Mouse (Mus musculus): ENCODE measurements around the gene Plcg2. TPM values are rescaled to one million over a fixed set of nuclear protein-coding genes. Genes with fewer than 3 reads are reported as not detected.

Plcg2 gene
- polyA plus RNA-seq, 1 experiment from 2014 or later = 7.3 TPM

DNA sequence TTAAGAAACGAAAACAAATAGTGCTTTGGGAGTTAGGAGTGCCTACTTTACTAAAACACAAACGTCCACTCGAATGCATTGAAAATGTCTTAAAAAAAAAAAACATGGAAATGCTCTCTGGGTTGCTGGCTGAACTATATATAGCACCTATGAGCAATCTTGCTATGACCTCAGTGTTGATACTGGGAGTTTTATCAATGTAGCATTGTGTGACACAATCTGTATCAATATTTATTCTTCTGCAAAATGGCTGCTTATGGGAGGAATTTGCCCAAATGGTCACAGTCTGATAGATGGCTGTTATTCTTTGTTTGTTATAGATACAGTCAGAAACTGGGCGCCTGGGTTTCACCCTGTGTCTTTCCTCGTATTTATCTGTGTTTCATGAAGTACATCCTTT lies 147.4 kb downstream of the Plcg2 start:
- H3K4me3 ChIP-seq (replicated peaks) = no peak overlapping the region
- no peaks in the 10 kb centered on the region for H3K27me3 ChIP-seq
- 45% methylated on average over 5 of the region's 5 CpGs for WGBS (ENCODE audit: insufficient replicate concordance)
- ATAC-seq (ENCODE audit: low read depth) = no peak
- 0 out of 2 replicates have a peak, but pooled peaks cover 3% of the 10 kb centered on the region for H3K4me1 ChIP-seq (replicated peaks)
- H3K27ac ChIP-seq = no peak overlapping the region
- no peaks in the 10 kb centered on the region for H3K36me3 ChIP-seq
- no peak overlapping the region for H3K9ac ChIP-seq
- no peak overlapping the region for H3K4me2 ChIP-seq
- DNase-seq = no peak
- peaks cover 6% of the 10 kb centered on the region; the same call in 1 of the 2 replicates for H3K9me3 ChIP-seq (replicated peaks)

DNA sequence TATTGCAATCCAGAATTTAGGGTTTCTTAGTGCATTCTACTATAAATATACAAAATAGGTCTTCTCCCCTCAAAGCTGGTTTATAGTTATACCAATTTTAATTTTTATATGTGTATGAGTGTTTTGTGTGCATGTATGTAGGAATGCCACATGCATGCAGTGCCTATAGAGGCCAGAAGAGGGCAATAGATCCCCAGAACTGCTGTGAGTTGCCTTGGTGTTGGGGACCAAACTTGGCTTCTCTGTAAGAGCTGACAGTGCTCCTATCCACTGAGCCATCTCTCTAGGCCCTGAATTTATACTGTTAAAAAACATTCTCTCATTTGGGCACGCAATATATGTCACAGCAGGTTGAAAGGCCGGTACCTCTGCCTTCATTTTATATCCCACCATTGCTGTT lies 147.9 kb downstream of the Plcg2 start:
- H3K9ac ChIP-seq = no peak overlapping the region
- no peaks in the 10 kb centered on the region for H3K27me3 ChIP-seq
- no peak overlapping the region for H3K4me3 ChIP-seq (replicated peaks)
- no peaks in the 10 kb centered on the region for H3K36me3 ChIP-seq
- 0 out of 2 replicates have a peak, but pooled peaks cover 3% of the 10 kb centered on the region for H3K4me1 ChIP-seq (replicated peaks)
- H3K9me3 ChIP-seq (replicated peaks) = peaks cover 6% of the 10 kb centered on the region; the same call in 1 of the 2 replicates
- WGBS (ENCODE audit: insufficient replicate concordance) = 38% methylated on average over 2 of the region's 2 CpGs
- DNase-seq (peak; percentile 11), ATAC-seq (ENCODE audit: low read depth) (peak; percentile 36; the same call in 1 of the 2 replicates)
- no peak overlapping the region for H3K4me2 ChIP-seq
- no peak overlapping the region for H3K27ac ChIP-seq

DNA sequence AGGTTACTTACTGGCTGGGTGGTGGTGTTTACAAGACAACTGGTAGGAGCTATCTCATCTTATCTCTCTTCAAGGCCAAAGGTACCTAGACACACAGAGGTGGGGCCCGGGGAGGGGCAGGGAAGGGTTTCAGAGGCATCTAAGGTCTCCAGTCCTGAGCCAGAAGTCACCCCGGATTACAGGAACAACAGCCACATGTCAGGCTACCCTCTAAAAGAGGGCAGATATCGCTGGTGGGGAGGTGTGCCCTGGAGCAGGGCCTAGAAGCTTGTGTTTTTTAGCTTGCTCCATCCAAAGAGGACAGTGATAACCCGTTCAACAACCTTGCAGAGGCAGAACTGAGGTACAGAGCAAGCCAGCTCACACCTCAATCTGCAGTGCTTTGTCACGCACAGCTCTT lies 148.3 kb downstream of the Plcg2 start:
- 48% methylated on average over 5 of the region's 5 CpGs for WGBS (ENCODE audit: insufficient replicate concordance)
- Histone ChIP-seq H3K27me3 (no peaks in the 10 kb centered on the region), H3K4me2 (no peak overlapping the region), H3K9me3 (replicated peaks) (peaks cover 6% of the 10 kb centered on the region; the same call in 1 of the 2 replicates), H3K4me3 (replicated peaks) (no peak overlapping the region), H3K27ac (no peak overlapping the region), H3K36me3 (no peaks in the 10 kb centered on the region), H3K9ac (no peak overlapping the region), H3K4me1 (replicated peaks) (0 out of 2 replicates have a peak, but pooled peaks cover 3% of the 10 kb centered on the region)
- ATAC-seq (ENCODE audit: low read depth) = no peak
- DNase-seq = no peak

DNA sequence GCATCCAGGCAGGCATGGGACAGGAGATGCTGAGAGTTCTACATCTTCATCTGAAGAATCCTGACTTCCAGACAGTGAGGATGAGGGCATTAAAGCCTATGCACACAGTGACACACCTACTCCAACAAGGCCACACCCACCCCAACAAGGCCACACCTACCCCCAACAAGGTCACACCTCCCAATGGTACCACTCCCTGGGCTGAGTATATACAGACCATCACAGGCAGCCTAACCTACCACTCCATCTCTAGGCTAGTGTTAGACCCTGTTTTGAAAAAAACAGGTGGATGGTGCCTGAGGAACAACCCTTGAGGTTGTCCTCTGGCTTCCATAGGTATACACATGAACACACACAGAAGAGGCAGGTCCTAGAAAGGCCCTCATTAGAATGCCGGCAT lies 154.2 kb downstream of the Plcg2 start:
- no peaks in the 10 kb centered on the region for H3K27me3 ChIP-seq
- DNase-seq (no peak), ATAC-seq (ENCODE audit: low read depth) (no peak)
- no peak overlapping the region for H3K4me3 ChIP-seq (replicated peaks)
- no peak overlapping the region for H3K27ac ChIP-seq
- H3K4me2 ChIP-seq = no peak overlapping the region
- no peak overlapping the region for H3K9ac ChIP-seq
- peaks cover 6% of the 10 kb centered on the region; the same call in 1 of the 2 replicates for H3K9me3 ChIP-seq (replicated peaks)
- no peaks in the 10 kb centered on the region for H3K36me3 ChIP-seq
- H3K4me1 ChIP-seq (replicated peaks) = no peaks in the 10 kb centered on the region
- WGBS (ENCODE audit: insufficient replicate concordance) = 83% methylated on average over 1 of the region's 1 CpGs

DNA sequence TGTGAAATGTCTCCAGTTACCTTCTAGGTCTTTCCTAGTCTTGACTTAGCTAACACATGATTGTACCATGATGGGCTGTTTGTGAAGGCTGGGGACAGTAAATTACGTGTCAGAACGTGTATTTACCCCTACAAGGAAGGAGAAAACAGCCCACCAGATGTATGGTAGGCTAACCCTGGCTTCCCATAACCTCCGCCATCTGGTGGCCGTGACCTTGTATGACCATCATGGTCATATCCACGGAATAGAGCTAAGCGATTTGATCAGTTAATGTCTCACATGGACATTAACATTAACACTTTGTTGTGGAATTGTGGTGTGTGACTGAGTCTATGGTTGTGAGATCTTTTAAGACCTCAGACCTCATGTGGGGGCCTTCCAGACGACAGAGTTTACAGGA lies 160.9 kb downstream of the Plcg2 start:
- no peak for ATAC-seq (ENCODE audit: low read depth)
- DNase-seq = no peak
- no peak overlapping the region for H3K4me2 ChIP-seq

DNA sequence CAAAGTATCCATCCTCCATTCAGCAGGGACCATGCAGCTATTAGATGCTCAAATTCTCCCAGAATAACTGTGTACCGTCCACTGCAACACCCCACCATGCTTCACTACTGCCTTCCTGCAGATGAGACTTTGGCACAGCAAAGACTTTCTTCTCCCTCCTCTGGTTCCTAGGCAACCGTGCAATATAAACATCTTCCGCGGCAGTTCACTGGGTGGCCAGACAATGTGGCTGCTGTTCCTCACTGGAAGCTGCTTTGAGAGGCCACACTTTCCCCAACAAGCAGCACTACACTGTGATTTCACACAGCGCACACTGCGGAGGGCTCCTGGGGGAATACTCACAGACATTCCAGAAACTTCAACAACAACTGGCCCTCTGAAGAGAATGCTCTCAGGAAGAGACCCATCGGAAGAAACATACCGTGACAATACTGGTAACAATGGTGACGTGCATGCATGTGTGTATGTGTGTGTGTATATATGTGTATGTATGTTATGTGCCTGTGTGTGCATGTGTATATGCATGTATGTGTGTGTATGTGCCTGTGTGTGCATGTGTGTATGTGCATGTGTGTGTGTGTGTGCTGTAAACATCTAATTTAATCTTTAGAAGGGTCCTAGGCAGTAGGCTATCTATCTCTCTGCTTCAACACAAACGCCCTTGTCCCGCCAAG lies 162.4 kb downstream of the Plcg2 start:
- Histone ChIP-seq H3K4me2 (no peak overlapping the region), H3K9ac (no peak overlapping the region), H3K9me3 (replicated peaks) (no peaks in the 10 kb centered on the region), H3K36me3 (no peaks in the 10 kb centered on the region), H3K4me3 (replicated peaks) (no peak overlapping the region), H3K27ac (no peak overlapping the region), H3K4me1 (replicated peaks) (no peaks in the 10 kb centered on the region), H3K27me3 (no peaks in the 10 kb centered on the region)
- ATAC-seq (ENCODE audit: low read depth) (no peak), DNase-seq (no peak)
- 59% methylated on average over 11 of the region's 11 CpGs for WGBS (ENCODE audit: insufficient replicate concordance)

More for the DNA sequence above, 160.9 kb downstream of the Plcg2 start:
- WGBS (ENCODE audit: insufficient replicate concordance) = 51% methylated on average over 7 of the region's 7 CpGs
- H3K4me3 ChIP-seq (replicated peaks) = no peak overlapping the region
- no peak overlapping the region for H3K9ac ChIP-seq
- no peaks in the 10 kb centered on the region for H3K36me3 ChIP-seq
- H3K27ac ChIP-seq = no peak overlapping the region
- no peaks in the 10 kb centered on the region for H3K27me3 ChIP-seq
- no peaks in the 10 kb centered on the region for H3K4me1 ChIP-seq (replicated peaks)
- H3K9me3 ChIP-seq (replicated peaks) = no peaks in the 10 kb centered on the region

DNA sequence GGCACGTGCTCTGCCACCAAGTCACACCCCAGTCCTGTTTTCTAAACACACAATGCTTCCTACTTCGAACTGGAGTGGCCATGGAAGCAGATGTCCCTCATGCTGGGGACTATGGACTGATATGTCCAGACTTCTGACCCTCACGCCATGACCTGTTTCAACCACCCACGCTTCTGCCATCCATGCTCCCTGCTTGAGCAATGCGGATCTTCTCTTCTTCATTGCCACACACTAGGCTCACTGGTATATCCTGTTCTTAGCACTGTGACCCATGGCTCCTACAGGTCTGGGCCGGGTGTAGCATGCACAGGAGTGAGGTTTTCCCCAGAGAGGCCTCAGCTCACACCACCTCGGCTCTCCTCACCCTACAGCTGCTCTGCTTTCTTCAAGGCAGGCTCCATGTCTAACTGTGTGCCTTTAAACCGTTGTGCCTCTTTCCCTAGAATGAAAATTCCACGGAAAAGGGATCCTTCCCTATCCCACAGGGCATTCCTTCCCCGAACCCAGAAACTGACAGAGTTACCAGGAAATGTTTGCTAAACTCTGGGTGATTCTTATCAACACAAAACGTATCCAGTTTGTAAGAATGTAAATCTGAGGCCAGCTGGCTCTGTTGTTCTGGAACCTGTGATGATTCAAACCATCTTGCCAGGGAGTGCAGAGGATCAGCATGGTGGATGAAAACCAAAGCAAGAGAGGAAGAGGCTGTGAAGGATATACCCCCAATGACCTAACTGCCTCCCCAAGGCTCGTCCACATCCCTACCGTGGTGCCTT lies 169.4 kb downstream of the Plcg2 start:
- Histone ChIP-seq H3K4me1 (replicated peaks) (0 out of 2 replicates have a peak, but pooled peaks cover 3% of the 10 kb centered on the region), H3K36me3 (no peaks in the 10 kb centered on the region), H3K27me3 (peaks cover 5% of the 10 kb centered on the region; the same call in 1 of the 2 replicates), H3K9ac (no peak overlapping the region), H3K4me2 (no peak overlapping the region), H3K27ac (no peak overlapping the region), H3K4me3 (replicated peaks) (no peak overlapping the region), H3K9me3 (replicated peaks) (no peaks in the 10 kb centered on the region)
- 54% methylated on average over 13 of the region's 13 CpGs for WGBS (ENCODE audit: insufficient replicate concordance)
- DNase-seq (no peak), ATAC-seq (ENCODE audit: low read depth) (no peak)

DNA sequence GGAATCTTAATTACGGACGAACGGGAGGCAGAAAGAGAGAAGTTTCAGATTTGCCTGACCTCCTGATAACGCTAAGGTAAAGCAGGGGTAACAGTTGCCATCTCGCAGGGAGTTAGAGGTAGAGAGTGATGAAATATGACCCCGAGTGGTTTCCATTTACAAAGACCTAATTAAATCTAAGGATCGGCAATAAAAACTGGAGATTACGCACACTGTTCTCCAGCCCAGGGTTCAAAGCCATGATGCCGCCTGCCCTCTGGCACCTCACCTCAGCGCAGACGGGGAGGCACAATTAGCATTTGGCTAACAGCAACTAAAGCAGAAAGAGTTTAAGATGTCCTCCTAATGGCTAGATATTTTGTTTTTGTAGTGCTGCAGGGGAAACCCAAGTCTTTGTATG lies 172.4 kb downstream of the Plcg2 start:
- H3K9ac ChIP-seq = no peak overlapping the region
- ATAC-seq (ENCODE audit: low read depth) (no peak), DNase-seq (no peak)
- no peak overlapping the region for H3K4me2 ChIP-seq
- H3K9me3 ChIP-seq (replicated peaks) = no peaks in the 10 kb centered on the region
- no peaks in the 10 kb centered on the region for H3K36me3 ChIP-seq
- WGBS (ENCODE audit: insufficient replicate concordance) = 30% methylated on average over 11 of the region's 11 CpGs
- H3K4me1 ChIP-seq (replicated peaks) = peaks cover 3% of the 10 kb centered on the region
- H3K27ac ChIP-seq = no peak overlapping the region
- H3K4me3 ChIP-seq (replicated peaks) = no peak overlapping the region
- peaks cover 5% of the 10 kb centered on the region; the same call in 1 of the 2 replicates for H3K27me3 ChIP-seq

DNA sequence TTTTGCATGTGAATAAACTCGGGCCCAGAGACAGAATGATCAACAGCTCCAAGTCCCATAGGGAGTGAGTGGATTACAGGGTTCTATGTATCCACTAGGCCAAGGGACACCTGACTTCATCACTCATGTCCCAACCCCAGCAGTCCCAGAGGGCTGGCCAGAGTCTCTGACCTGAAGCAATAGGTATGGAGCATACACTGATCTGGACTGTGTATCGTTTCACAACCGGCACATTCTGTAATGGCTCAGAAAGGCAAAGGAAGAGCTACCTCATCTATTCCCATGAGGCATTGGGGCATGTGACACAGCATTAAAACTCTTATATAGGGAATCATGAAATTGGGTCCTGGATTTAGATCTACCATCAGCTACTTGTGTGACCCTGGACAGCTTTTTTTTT lies 174.5 kb downstream of the Plcg2 start:
- peaks cover 5% of the 10 kb centered on the region; the same call in 1 of the 2 replicates for H3K27me3 ChIP-seq

DNA sequence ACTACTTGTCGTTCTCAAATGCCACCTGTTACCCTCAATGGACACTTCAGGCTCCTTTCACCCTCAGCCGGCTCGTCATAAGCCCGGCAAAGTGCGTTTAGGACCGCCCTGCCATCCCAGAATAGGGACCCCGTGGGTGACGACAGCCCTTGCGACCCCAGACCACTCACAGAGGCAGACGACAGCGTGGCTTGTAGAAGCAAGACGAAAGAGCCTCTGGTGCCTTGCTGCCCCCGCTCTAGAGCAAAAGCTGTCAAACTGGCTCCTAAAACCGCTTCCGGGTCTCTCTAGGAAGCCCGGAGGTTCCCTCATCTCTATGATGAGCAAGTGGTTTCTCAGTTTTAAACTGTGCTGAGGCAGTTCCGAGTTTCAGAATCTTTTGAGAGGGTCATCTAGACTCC lies 175.3 kb downstream of the Plcg2 start, which contains the start of gene Sdr42e1:
Sdr42e1 (minus strand) TSS at position 260 of the 401 bp plus-strand sequence.
- Histone ChIP-seq H3K9ac (peak within 1 kb of the TSS; percentile 58), H3K9me3 (replicated peaks) (no peaks in the 10 kb centered on the region), H3K4me1 (replicated peaks) (peaks cover 7% of the 10 kb centered on the region), H3K36me3 (no peaks in the 10 kb centered on the region), H3K4me2 (peak within 1 kb of the TSS; percentile 69), H3K27me3 (peaks cover 5% of the 10 kb centered on the region; the same call in 1 of the 2 replicates), H3K27ac (no peak within 1 kb of the TSS), H3K4me3 (replicated peaks) (peak within 1 kb of the TSS; percentile 60)
- DNase-seq (peak; percentile 33), ATAC-seq (ENCODE audit: low read depth) (no peak)
- 7% methylated on average over 17 of the region's 17 CpGs for WGBS (ENCODE audit: insufficient replicate concordance)

More for the DNA sequence above, 174.5 kb downstream of the Plcg2 start:
- no peaks in the 10 kb centered on the region for H3K36me3 ChIP-seq
- H3K4me2 ChIP-seq = no peak overlapping the region
- WGBS (ENCODE audit: insufficient replicate concordance) = 75% methylated on average over 3 of the region's 3 CpGs
- no peaks in the 10 kb centered on the region for H3K9me3 ChIP-seq (replicated peaks)
- no peak overlapping the region for H3K27ac ChIP-seq
- no peak overlapping the region for H3K4me3 ChIP-seq (replicated peaks)
- ATAC-seq (ENCODE audit: low read depth) (no peak), DNase-seq (no peak)
- peaks cover 4% of the 10 kb centered on the region for H3K4me1 ChIP-seq (replicated peaks)
- H3K9ac ChIP-seq = no peak overlapping the region

DNA sequence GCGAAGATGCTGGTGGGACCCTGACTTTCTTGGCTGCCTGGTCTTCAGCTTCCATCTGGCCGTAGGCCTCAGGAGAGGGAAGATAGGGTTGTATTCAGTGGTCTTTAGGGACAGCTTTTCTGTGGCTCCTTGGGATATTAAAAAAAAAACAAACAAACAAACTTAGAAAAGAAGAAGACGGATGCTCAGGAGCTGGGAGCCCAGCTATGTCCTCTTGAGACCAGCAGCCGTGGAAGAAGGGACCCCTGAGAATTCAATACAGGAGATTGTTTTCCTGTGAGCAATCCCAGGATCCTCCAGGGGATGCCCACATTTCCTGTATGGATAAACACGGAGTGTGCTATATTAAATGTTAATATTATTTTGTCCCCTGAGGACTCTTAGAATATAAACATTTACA lies 177.1 kb downstream of the Plcg2 start:
- ATAC-seq (ENCODE audit: low read depth) = no peak
- 70% methylated on average over 5 of the region's 5 CpGs for WGBS (ENCODE audit: insufficient replicate concordance)
- H3K9ac ChIP-seq = no peak overlapping the region
- H3K4me1 ChIP-seq (replicated peaks) = peaks cover 7% of the 10 kb centered on the region
- H3K9me3 ChIP-seq (replicated peaks) = no peaks in the 10 kb centered on the region
- no peak overlapping the region for H3K4me3 ChIP-seq (replicated peaks)
- no peak for DNase-seq
- no peaks in the 10 kb centered on the region for H3K36me3 ChIP-seq
- H3K27ac ChIP-seq = no peak overlapping the region
- H3K4me2 ChIP-seq = no peak overlapping the region
- peaks cover 5% of the 10 kb centered on the region; the same call in 1 of the 2 replicates for H3K27me3 ChIP-seq
